Mouse (Mus musculus): ENCODE data around the gene Wfdc21. TPM values are rescaled to one million over a fixed set of nuclear protein-coding genes. Genes with fewer than 3 reads are reported as not detected.

Gene Wfdc21
- total and polyA plus RNA-seq, 3 experiments: 1.3 TPM; not detected in 2

DNA sequence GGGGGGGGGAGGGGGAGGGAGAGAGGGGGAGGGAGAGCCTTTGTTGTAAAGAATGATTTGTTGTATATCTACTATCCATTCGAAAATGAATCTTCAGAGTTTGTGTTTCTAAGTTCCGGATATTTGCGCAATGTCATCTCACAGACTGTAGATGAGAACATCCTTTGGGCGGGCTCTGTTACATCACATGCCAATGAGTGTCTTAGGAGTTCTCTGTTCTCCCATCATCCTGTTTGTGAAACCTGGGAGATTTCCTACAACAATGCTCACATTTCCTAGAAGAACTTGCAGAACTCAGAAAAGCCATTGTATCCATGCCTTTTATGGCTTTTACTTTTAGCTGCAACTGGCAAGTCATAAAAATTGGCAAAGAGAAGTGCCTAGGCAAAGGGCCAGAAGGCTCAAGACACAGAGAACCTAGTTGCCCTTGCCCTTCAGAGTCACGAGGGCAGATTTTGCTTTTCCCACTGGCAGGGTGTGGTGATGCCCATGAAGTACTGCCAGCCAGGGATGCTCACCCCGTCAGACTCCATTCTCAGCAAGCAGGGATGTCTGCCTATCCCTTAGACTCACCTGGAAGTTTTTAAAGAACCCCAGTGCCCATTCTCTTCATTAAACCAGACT is 29.6 kb upstream of the Wfdc21 start:
- no peak for TF ChIP-seq EP300 (IDR thresholded peaks at IDR 0.05; ENCODE audit: insufficient read depth, low read depth, low read length)
- TF ChIP-seq POLR2A (IDR thresholded peaks at IDR 0.05; ENCODE audit: insufficient read depth, low read depth, low read length): no peak
- TF ChIP-seq CTCF (IDR thresholded peaks at IDR 0.05): no peak
- no peak overlapping the region for H3K4me3 ChIP-seq
- no peak for DNase-seq
- no peaks in the 10 kb centered on the region for H3K4me1 ChIP-seq (ENCODE audit: control insufficient read depth, insufficient read depth, low read length)
- WGBS: 68% methylated on average over 6 of the region's 6 CpGs
- no peaks in the 10 kb centered on the region for H3K36me3 ChIP-seq (ENCODE audit: control insufficient read depth, insufficient read depth, low read length)
- intact Hi-C loops (cut with DNase I): loop anchor here (5.0 kb wide), 1 partner anchor 45 kb away; no protein-coding TSS in a partner anchor
- H3K27ac ChIP-seq: no peak overlapping the region
- no peaks in the 10 kb centered on the region for H3K27me3 ChIP-seq (ENCODE audit: control insufficient read depth, insufficient read depth, low read length)
- no peak overlapping the region for H3K9ac ChIP-seq (ENCODE audit: low read depth, low read length)
- H3K79me2 ChIP-seq (replicated peaks; ENCODE audit: control insufficient read depth, insufficient read depth, low read length): no peaks in the 10 kb centered on the region

DNA sequence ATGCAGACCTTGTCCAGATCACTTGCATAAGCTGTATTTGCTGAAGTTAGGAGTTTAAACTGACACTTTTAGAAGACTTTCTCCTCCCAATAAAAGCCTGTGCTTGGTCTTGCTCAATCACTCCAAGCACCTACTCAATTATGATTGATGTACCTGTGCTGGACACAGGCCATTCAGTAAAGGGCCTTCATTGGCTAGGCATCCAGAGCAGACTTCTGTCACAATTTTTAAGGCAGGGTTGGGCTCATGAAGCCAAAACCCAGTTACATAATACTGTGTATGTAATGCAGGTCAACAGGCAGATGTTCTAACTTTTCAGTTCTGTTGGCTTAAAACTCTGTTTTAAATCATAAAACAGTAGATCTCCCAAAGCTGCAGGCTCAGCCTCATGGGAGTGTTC is 26.0 kb upstream of the Wfdc21 start:
- Histone ChIP-seq H3K36me3 (ENCODE audit: control insufficient read depth, insufficient read depth, low read length) (no peaks in the 10 kb centered on the region), H3K27me3 (ENCODE audit: control insufficient read depth, insufficient read depth, low read length) (no peaks in the 10 kb centered on the region), H3K27ac (no peak overlapping the region), H3K9ac (ENCODE audit: low read depth, low read length) (no peak overlapping the region), H3K4me1 (ENCODE audit: control insufficient read depth, insufficient read depth, low read length) (no peaks in the 10 kb centered on the region), H3K4me3 (no peak overlapping the region), H3K79me2 (replicated peaks; ENCODE audit: control insufficient read depth, insufficient read depth, low read length) (no peaks in the 10 kb centered on the region)
- intact Hi-C loops (cut with DNase I): no loop called here
- no peak for DNase-seq
- TF ChIP-seq CTCF (IDR thresholded peaks at IDR 0.05): no peak
- no peak for TF ChIP-seq EP300 (IDR thresholded peaks at IDR 0.05; ENCODE audit: insufficient read depth, low read depth, low read length)
- TF ChIP-seq POLR2A (IDR thresholded peaks at IDR 0.05; ENCODE audit: insufficient read depth, low read depth, low read length): no peak

DNA sequence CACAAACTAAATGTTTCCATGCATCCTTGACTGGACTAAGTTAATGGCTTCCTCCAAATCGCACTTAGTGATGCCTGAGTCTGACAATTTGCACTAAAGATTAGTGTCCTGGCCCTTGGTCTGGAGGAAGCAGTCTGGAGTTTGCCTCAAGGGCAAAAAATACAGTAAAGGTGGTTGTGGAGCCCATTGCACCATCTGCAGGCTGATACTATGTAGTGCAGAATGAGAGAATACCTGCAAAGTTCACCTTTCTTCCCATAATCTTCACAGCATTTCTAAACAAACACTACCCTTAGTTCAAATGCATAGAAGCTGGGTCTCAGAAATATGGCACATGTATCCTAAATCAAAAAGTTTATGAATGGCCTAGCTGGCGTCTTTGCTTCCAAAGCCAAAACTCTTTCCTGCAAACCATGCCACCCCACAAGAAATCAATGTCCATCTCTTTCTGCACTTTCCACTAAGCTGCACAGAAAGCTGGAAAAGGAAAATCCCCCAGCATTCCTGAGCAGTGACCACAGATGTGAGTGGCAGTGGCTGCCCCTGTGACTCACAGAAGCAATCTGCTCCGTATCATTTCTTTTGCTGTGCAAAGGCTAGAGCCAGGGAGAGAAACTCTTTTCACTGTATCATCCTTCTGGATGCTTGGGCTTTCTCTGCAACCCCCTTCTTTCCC is 17.8 kb upstream of the Wfdc21 start:
- H3K4me1 ChIP-seq (ENCODE audit: control insufficient read depth, insufficient read depth, low read length): no peaks in the 10 kb centered on the region
- no peaks in the 10 kb centered on the region for H3K27me3 ChIP-seq (ENCODE audit: control insufficient read depth, insufficient read depth, low read length)
- no peak overlapping the region for H3K9ac ChIP-seq (ENCODE audit: low read depth, low read length)
- H3K4me3 ChIP-seq: no peak overlapping the region
- no peaks in the 10 kb centered on the region for H3K79me2 ChIP-seq (replicated peaks; ENCODE audit: control insufficient read depth, insufficient read depth, low read length)
- H3K27ac ChIP-seq: no peak overlapping the region
- no peak for DNase-seq
- H3K36me3 ChIP-seq (ENCODE audit: control insufficient read depth, insufficient read depth, low read length): no peaks in the 10 kb centered on the region
- intact Hi-C loops (cut with DNase I): no loop called here
- TF ChIP-seq POLR2A (IDR thresholded peaks at IDR 0.05; ENCODE audit: insufficient read depth, low read depth, low read length) (no peak), CTCF (IDR thresholded peaks at IDR 0.05) (peak; percentile 48), EP300 (IDR thresholded peaks at IDR 0.05; ENCODE audit: insufficient read depth, low read depth, low read length) (no peak)
- WGBS: 54% methylated on average over 3 of the region's 3 CpGs

DNA sequence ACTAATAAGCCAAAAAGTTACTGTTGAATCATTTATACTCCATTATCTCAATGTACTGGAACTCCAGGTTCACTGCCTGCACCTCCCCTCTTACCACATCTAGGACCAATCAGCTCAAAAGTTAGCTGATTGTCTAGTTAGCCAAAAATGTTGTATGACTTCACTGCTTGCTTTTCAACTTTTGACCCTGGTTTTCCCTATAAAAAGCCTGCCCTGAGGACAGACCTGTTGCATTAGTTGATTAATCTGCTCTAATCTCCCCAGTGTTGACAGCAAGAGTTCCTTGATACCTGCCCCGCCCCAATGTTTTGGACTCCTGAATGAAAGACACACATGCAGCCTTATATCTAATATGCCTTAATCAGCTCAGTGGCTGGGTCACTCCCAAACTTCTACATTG is 15.6 kb upstream of the Wfdc21 start:
- H3K4me3 ChIP-seq: no peak overlapping the region
- no peaks in the 10 kb centered on the region for H3K36me3 ChIP-seq (ENCODE audit: control insufficient read depth, insufficient read depth, low read length)
- H3K4me1 ChIP-seq (ENCODE audit: control insufficient read depth, insufficient read depth, low read length): no peaks in the 10 kb centered on the region
- intact Hi-C loops (cut with DNase I): loop anchor here (10.0 kb wide), 1 partner anchor 96 kb away; no protein-coding TSS in a partner anchor
- no peak for DNase-seq
- 0 out of 2 replicates have a peak, but pooled peaks cover 2% of the 10 kb centered on the region for H3K27me3 ChIP-seq (ENCODE audit: control insufficient read depth, insufficient read depth, low read length)
- TF ChIP-seq EP300 (IDR thresholded peaks at IDR 0.05; ENCODE audit: insufficient read depth, low read depth, low read length): no peak
- TF ChIP-seq CTCF (IDR thresholded peaks at IDR 0.05): no peak
- TF ChIP-seq POLR2A (IDR thresholded peaks at IDR 0.05; ENCODE audit: insufficient read depth, low read depth, low read length): no peak
- no peaks in the 10 kb centered on the region for H3K79me2 ChIP-seq (replicated peaks; ENCODE audit: control insufficient read depth, insufficient read depth, low read length)
- no peak overlapping the region for H3K27ac ChIP-seq
- H3K9ac ChIP-seq (ENCODE audit: low read depth, low read length): no peak overlapping the region
- 77% methylated on average over 1 of the region's 1 CpGs for WGBS

DNA sequence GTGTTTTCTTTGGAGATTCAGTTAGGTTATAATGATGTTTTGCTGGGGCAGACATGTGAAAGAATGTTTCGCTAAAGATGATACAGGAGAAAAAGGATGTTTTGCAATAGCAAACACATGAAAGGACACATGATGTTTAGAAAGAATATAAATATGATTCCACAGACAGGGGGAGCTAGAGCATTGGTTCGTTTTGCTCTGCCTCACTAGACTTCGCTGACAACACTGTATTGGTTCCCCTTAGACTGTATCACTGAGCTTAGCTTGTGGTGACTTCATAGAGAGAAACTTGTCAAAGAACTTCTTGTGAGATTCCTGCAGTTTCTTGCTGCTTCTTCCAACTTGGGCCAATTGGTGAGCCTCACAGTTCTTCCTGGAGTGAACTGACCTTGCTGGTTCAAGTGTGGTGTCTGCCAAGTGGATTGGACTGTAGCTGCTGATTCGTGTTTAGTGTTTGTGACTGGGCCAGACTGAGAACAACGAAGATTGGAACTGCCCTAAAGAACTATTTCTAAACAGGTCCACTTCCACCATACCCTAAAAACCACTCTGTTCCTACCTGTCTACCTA is 13.6 kb upstream of the Wfdc21 start:
- Histone ChIP-seq H3K4me1 (ENCODE audit: control insufficient read depth, insufficient read depth, low read length) (no peaks in the 10 kb centered on the region), H3K27ac (no peak overlapping the region), H3K79me2 (replicated peaks; ENCODE audit: control insufficient read depth, insufficient read depth, low read length) (no peaks in the 10 kb centered on the region), H3K27me3 (ENCODE audit: control insufficient read depth, insufficient read depth, low read length) (0 out of 2 replicates have a peak, but pooled peaks cover 2% of the 10 kb centered on the region), H3K36me3 (ENCODE audit: control insufficient read depth, insufficient read depth, low read length) (no peaks in the 10 kb centered on the region), H3K4me3 (no peak overlapping the region), H3K9ac (ENCODE audit: low read depth, low read length) (no peak overlapping the region)
- TF ChIP-seq POLR2A (IDR thresholded peaks at IDR 0.05; ENCODE audit: insufficient read depth, low read depth, low read length) (no peak), EP300 (IDR thresholded peaks at IDR 0.05; ENCODE audit: insufficient read depth, low read depth, low read length) (no peak), CTCF (IDR thresholded peaks at IDR 0.05) (no peak)
- 77% methylated on average over 5 of the region's 5 CpGs for WGBS
- intact Hi-C loops (cut with DNase I): loop anchor here (10.0 kb wide), 1 partner anchor 98 kb away; no protein-coding TSS in a partner anchor
- DNase-seq: no peak

DNA sequence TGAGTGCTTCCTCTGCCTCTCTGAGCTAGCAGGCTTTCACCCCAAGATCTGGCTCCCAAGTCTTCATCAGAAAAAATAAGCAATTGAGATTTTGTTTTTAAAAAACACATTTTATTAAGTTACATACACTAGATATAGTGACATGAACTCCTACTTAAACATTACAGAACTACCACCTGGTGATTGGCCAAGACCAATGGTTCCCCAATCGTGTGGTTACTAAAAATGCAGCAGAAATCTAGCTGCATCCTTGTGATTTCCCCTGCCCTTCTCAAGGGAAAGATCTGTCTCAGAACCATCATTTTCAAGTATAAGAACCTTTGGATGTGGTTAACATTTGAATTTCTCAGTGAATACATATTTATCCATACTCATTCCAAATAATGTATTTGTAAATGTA is 12.5 kb upstream of the Wfdc21 start:
- DNase-seq: no peak
- Histone ChIP-seq H3K27me3 (ENCODE audit: control insufficient read depth, insufficient read depth, low read length) (0 out of 2 replicates have a peak, but pooled peaks cover 2% of the 10 kb centered on the region), H3K4me3 (no peak overlapping the region), H3K4me1 (ENCODE audit: control insufficient read depth, insufficient read depth, low read length) (no peaks in the 10 kb centered on the region; the same call in 1 of the 2 replicates), H3K9ac (ENCODE audit: low read depth, low read length) (no peak overlapping the region), H3K36me3 (ENCODE audit: control insufficient read depth, insufficient read depth, low read length) (no peaks in the 10 kb centered on the region), H3K79me2 (replicated peaks; ENCODE audit: control insufficient read depth, insufficient read depth, low read length) (no peaks in the 10 kb centered on the region), H3K27ac (no peak overlapping the region)
- WGBS: 79% methylated on average over 1 of the region's 1 CpGs
- intact Hi-C loops (cut with DNase I): loop anchor here (10.0 kb wide), 1 partner anchor 99 kb away; no protein-coding TSS in a partner anchor
- TF ChIP-seq POLR2A (IDR thresholded peaks at IDR 0.05; ENCODE audit: insufficient read depth, low read depth, low read length) (no peak), EP300 (IDR thresholded peaks at IDR 0.05; ENCODE audit: insufficient read depth, low read depth, low read length) (no peak), CTCF (IDR thresholded peaks at IDR 0.05) (no peak)

Data from heart, adult 2 months (tissue).